Mouse (Mus musculus) liver, postnatal 0 days (tissue): Measurements from ENCODE around the gene Col4a2.

Experiments
- CTCF ChIP-seq: sonication (generic); IDR thresholded peaks from 2 replicates; pipeline ENCODE4 v1.5.1; 2016; ENCODE audit warnings: antibody characterized with exemption, low read depth
- EP300 ChIP-seq: IDR thresholded peaks from 2 replicates; pipeline ENCODE4 v1.6.1; 2016; ENCODE audit warnings: antibody characterized with exemption, low read depth, mild to moderate bottlenecking

DNA sequence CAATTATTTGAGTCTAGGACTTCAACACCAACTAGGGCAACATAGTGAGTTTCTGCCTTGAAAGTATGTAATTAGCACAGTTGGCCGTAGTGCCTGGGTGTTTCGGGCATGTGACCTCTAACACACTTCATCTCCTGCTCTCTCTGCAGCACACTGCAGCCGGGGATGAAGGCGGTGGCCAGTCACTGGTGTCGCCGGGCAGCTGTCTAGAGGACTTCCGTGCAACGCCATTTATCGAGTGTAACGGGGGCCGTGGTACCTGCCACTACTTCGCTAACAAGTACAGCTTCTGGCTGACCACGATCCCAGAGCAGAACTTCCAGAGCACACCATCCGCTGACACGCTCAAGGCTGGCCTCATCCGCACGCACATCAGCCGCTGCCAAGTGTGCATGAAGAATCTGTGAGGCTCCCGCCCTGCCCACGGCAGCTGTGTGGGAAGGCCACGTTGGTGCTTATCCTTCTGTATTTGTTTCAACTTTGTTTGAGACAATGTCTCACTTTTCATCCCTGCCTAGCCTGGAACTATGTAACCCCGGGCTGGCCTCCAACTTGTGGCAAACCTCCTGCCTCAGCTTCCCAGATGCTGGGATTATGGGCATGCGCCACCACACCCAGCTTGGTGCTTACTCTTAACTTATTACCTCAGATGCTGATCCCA is 135.4 kb downstream of the Col4a2 start:
- TF ChIP-seq CTCF (no peak), EP300 (no peak)
